Mouse (Mus musculus): Measurements from ENCODE around the gene Rtl10. TPM values are rescaled to one million over a fixed set of nuclear protein-coding genes. Genes with fewer than 3 reads are reported as not detected.

Rtl10 gene
- polyA plus RNA-seq, 1 experiment from 2014 or later, result 1.9 TPM

DNA sequence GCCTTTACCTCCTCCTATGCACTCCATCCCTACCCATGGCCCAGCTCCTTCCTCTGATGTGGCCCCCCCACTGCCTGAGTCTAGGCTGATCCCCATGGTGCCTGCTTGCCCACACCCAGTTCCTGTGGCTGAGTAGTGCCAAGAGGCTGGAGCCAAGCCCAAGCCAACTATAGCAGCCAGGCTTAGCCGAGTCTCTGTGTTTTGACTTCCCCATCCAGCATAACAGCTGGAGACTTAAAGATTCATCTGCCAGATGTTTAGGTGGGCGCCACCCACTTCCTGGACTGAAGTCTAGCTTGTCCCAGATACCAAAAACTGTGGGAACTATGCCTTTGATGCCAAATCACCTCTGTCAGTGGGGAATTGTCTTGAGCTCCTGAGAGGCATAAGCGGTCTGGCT lies 34.4 kb upstream of the Rtl10 start:
- Histone ChIP-seq H3K4me1 (peaks cover 17% of the 10 kb centered on the region), H3K9ac (no peak overlapping the region), H3K4me3 (replicated peaks) (no peak overlapping the region), H3K27ac (no peak overlapping the region), H3K36me3 (replicated peaks) (peaks cover 1% of the 10 kb centered on the region; the same call in 1 of the 2 replicates), H3K27me3 (no peaks in the 10 kb centered on the region), H3K4me2 (no peak overlapping the region), H3K9me3 (no peaks in the 10 kb centered on the region)
- ATAC-seq (ENCODE audit: low FRiP score), result no peak
- 83% methylated on average over 3 of the region's 3 CpGs for WGBS

DNA sequence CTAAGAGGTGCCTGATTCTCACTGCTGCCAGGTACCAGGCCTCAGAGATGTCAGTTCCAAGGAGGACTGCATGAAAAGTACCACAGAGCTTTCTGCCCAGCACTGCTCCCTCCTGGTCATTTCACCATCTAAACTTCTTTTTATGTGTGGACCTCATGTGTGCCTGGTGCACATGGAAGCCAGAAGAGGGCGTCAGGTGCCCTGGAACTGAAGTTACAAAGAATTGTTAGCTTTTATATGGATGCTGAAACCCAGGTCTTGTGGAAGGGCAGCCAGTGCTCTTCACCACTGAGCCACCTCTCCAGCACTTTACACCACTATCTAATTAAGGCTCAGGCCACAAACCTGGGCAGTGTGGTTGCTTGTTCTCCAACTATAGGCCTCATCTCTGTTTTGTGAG lies 27.9 kb upstream of the Rtl10 start:
- no peak for ATAC-seq (ENCODE audit: low FRiP score)
- Histone ChIP-seq H3K9me3 (no peaks in the 10 kb centered on the region), H3K4me3 (replicated peaks) (no peak overlapping the region), H3K27ac (no peak overlapping the region), H3K9ac (no peak overlapping the region), H3K4me2 (no peak overlapping the region), H3K27me3 (no peaks in the 10 kb centered on the region), H3K36me3 (replicated peaks) (peaks cover 10% of the 10 kb centered on the region; the same call in 1 of the 2 replicates), H3K4me1 (peaks cover 10% of the 10 kb centered on the region)
- WGBS, result 31% methylated on average over 1 of the region's 1 CpGs

DNA sequence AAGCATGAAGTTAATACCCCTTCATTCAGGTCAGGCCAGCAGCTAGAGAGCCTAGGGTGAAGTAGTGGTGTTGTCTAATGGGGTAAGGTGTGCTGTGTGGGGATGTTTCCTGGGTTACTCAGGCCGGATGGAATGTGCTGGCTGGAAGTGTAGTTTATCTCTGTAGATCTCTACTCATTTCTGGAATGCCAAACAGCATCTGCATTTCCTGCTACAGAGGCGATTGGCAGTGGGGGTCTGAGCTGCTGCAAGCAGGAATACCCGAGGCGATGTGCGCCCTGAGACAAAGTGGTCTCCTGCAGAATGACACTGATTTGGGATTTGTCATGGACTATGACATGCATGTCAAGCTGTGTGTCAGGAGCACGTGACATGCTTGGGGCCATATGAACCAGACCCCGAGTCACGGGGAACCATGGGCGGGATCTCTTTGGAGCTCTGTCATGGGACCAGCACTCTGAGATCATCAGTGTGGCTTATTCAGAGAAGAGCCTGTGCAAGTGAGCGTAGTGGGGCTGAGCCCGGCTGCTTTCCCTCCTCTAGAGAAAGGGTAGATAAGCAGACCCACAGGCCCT lies 27.2 kb upstream of the Rtl10 start:
- Histone ChIP-seq H3K4me2 (no peak overlapping the region), H3K4me1 (peaks cover 10% of the 10 kb centered on the region), H3K9ac (no peak overlapping the region), H3K27me3 (no peaks in the 10 kb centered on the region), H3K9me3 (no peaks in the 10 kb centered on the region), H3K4me3 (replicated peaks) (no peak overlapping the region), H3K36me3 (replicated peaks) (peaks cover 10% of the 10 kb centered on the region; the same call in 1 of the 2 replicates), H3K27ac (no peak overlapping the region)
- ATAC-seq (ENCODE audit: low FRiP score), result no peak
- 91% methylated on average over 11 of the region's 11 CpGs for WGBS

DNA sequence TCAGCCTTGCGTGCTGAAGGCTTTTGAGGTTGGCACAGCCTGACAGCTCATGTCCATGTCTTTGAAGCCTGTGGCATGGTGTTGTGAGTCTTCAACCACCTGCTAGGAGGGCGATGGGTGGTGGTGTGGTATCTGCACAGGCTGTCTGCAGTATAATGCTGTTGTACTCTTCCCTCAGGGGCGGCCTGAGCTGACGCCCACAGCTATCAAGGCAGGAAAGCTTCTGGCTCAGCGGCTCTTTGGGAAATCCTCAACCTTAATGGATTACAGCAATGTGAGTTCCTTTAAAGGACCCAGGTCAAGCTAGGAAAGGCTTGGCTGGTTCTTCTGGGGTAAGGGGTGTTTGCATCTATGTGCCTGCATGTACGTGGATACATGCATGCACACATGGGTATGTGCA lies 26.7 kb upstream of the Rtl10 start:
- Histone ChIP-seq H3K9me3 (no peaks in the 10 kb centered on the region), H3K27ac (no peak overlapping the region), H3K4me3 (replicated peaks) (no peak overlapping the region), H3K4me2 (no peak overlapping the region), H3K27me3 (no peaks in the 10 kb centered on the region), H3K9ac (no peak overlapping the region), H3K36me3 (replicated peaks) (peaks cover 10% of the 10 kb centered on the region; the same call in 1 of the 2 replicates), H3K4me1 (peaks cover 10% of the 10 kb centered on the region)
- 80% methylated on average over 6 of the region's 6 CpGs for WGBS
- no peak for ATAC-seq (ENCODE audit: low FRiP score)

DNA sequence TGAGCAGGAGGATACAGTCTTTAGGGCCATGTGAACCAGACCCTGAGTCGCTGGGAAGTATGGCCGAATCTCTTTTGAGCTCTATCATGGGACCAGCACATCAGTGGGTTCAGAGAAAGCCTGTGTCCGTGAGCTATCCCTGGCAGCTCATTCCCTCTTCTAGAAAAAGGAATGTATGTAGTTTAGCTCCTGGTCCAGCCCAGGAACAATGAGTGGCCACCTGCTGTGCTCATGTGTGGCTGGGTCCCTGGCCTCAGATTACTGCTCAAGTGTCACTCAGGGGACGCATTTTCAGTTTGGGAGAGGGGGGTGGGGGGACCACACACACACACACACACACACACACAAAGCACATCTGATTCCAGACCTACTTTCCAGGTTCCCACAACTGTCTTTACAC lies 26.3 kb upstream of the Rtl10 start:
- no peak for ATAC-seq (ENCODE audit: low FRiP score)
- Histone ChIP-seq H3K9ac (no peak overlapping the region; the same call in 1 of the 2 replicates), H3K4me2 (no peak overlapping the region), H3K36me3 (replicated peaks) (peaks cover 10% of the 10 kb centered on the region; the same call in 1 of the 2 replicates), H3K27me3 (no peaks in the 10 kb centered on the region), H3K4me1 (peaks cover 10% of the 10 kb centered on the region), H3K27ac (0 out of 2 replicates have a peak overlapping the region, but pooled peaks have one; percentile 5), H3K4me3 (replicated peaks) (no peak overlapping the region), H3K9me3 (no peaks in the 10 kb centered on the region)
- 57% methylated on average over 4 of the region's 4 CpGs for WGBS

DNA sequence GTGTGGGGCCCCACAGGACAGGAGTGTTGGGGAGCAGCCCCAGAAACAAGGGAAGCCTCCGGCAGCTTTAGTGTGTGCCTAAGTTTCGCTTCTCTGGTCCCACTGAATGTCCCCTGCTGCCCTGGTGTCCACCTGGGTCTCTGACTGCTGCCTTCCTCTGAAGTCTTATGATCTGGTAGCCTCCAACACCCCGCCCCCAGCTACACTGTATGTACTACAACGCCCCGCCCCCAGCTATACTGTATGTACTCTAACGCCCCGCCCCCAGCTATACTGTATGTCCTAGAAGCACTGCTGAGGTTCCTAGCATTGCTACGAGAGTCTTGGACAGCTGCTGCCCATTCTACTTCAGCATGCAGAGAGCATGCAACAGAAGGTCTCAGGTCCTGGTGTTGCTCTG lies 25.7 kb upstream of the Rtl10 start:
- no peak overlapping the region for H3K27ac ChIP-seq
- WGBS, result 94% methylated on average over 8 of the region's 8 CpGs
- H3K9me3 ChIP-seq, result no peaks in the 10 kb centered on the region
- H3K27me3 ChIP-seq, result no peaks in the 10 kb centered on the region
- H3K9ac ChIP-seq, result no peak overlapping the region; the same call in 1 of the 2 replicates
- peaks cover 10% of the 10 kb centered on the region for H3K4me1 ChIP-seq
- H3K4me3 ChIP-seq (replicated peaks), result no peak overlapping the region
- peaks cover 10% of the 10 kb centered on the region; the same call in 1 of the 2 replicates for H3K36me3 ChIP-seq (replicated peaks)
- H3K4me2 ChIP-seq, result no peak overlapping the region
- ATAC-seq (ENCODE audit: low FRiP score), result no peak

DNA sequence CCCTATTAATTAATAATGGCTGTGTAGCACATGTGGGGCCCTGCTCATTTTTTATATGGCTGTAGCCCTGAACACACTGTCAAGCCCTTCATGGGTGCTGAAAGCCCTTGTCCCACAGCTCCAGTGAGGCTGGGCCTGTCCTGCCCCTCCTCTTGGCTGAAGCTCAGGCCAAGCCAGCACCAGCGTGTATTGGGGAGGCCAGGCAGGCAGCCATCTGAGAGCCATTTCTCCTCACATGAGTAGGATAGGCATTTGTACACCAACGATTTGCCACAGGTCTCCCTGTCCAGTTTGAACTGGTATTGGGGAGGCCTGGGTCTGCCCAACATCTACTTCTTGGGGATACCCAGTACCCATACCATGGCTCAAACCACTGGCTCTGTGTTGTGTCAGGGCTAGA lies 24.7 kb upstream of the Rtl10 start:
- peaks cover 10% of the 10 kb centered on the region; the same call in 1 of the 2 replicates for H3K36me3 ChIP-seq (replicated peaks)
- 86% methylated on average over 2 of the region's 2 CpGs for WGBS
- ATAC-seq (ENCODE audit: low FRiP score), result no peak

DNA sequence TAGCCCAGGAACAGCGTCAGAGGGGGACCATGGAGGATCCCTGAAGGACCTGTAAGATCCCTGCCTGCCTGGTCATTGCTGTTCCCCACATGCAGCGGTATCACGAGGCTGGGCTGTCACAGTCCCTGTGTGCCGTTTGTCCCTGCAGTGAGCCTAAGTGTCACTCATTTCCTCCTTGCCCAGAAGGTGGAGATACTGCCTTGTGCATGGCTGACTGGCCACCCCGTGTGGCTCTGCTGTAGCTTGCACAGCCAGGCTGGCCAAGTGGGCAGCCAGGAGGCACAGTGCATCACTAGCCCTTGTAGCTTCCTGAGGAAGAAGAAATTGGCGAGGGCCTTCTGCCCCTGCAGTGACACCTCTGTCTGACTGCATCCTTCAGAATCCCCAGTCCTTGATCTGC lies 20.7 kb upstream of the Rtl10 start:
- Histone ChIP-seq H3K36me3 (replicated peaks) (0 out of 2 replicates have a peak, but pooled peaks cover 3% of the 10 kb centered on the region), H3K9ac (no peak overlapping the region), H3K4me1 (peaks cover 6% of the 10 kb centered on the region), H3K4me3 (replicated peaks) (no peak overlapping the region), H3K27me3 (no peaks in the 10 kb centered on the region), H3K4me2 (no peak overlapping the region), H3K9me3 (no peaks in the 10 kb centered on the region), H3K27ac (no peak overlapping the region)
- no peak for ATAC-seq (ENCODE audit: low FRiP score)
- 73% methylated on average over 6 of the region's 6 CpGs for WGBS

More for the DNA sequence above, 24.7 kb upstream of the Rtl10 start:
- no peak overlapping the region for H3K27ac ChIP-seq
- no peak overlapping the region for H3K9ac ChIP-seq
- no peaks in the 10 kb centered on the region for H3K27me3 ChIP-seq
- H3K9me3 ChIP-seq, result no peaks in the 10 kb centered on the region
- no peak overlapping the region for H3K4me3 ChIP-seq (replicated peaks)
- H3K4me2 ChIP-seq, result no peak overlapping the region
- peaks cover 10% of the 10 kb centered on the region for H3K4me1 ChIP-seq

DNA sequence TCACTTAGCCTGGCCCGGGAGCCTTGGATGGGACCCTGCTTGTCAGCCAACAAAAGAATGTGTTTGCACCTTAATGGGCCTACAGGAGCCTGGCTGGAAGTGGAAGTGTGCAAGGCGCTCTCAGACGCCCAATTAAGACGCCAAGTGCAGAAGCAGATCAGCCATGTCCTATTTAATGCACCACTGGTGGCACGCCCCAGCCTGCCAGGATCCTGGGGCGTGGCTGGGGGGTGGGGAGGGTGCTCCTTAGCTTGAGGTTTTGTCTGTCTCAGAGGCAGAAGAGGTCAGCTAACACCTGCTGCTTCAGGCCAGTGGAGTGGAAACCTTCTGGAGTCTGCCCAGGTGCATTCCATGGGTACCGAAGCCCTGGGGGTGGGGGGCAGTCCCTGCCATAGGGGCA lies 19.0 kb upstream of the Rtl10 start:
- H3K4me2 ChIP-seq, result no peak overlapping the region
- H3K27me3 ChIP-seq, result no peaks in the 10 kb centered on the region
- no peaks in the 10 kb centered on the region for H3K9me3 ChIP-seq
- H3K27ac ChIP-seq, result no peak overlapping the region
- ATAC-seq (ENCODE audit: low FRiP score), result no peak
- 25% methylated on average over 7 of the region's 7 CpGs for WGBS
- H3K9ac ChIP-seq, result no peak overlapping the region
- 0 out of 2 replicates have a peak, but pooled peaks cover 3% of the 10 kb centered on the region for H3K36me3 ChIP-seq (replicated peaks)
- no peak overlapping the region for H3K4me3 ChIP-seq (replicated peaks)
- peaks cover 18% of the 10 kb centered on the region for H3K4me1 ChIP-seq

DNA sequence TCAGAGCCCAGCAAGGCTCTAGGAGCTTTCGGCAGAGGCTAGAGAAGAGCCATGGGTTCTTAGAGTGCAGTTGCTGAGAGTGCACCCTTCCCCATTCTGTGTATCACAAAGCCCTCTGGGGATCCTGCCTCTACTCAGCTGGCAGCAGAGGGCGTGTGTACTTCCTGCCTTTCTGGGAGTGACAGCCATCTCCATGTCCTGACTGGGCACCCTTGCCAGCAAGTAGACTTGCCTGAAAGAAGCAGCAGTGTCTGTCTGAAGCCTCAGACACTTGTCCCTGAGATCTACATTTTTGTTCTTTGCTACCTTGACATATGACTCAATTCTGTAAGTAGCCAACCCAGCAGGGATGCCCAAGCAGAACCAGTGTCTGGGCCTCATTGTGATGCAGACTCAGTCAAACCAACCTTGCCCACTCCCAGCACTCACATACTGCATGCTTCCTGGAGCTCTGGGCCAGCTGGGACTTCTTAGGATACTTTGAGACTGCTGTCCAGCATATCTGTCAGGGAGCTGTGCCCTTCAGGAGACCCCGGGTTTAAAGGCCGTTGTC lies 17.7 kb upstream of the Rtl10 start:
- Histone ChIP-seq H3K9ac (no peak overlapping the region), H3K27me3 (no peaks in the 10 kb centered on the region), H3K27ac (no peak overlapping the region), H3K36me3 (replicated peaks) (no peaks in the 10 kb centered on the region), H3K4me2 (no peak overlapping the region), H3K4me3 (replicated peaks) (no peak overlapping the region), H3K9me3 (no peaks in the 10 kb centered on the region), H3K4me1 (peaks cover 25% of the 10 kb centered on the region)
- 62% methylated on average over 4 of the region's 4 CpGs for WGBS
- no peak for ATAC-seq (ENCODE audit: low FRiP score)

DNA sequence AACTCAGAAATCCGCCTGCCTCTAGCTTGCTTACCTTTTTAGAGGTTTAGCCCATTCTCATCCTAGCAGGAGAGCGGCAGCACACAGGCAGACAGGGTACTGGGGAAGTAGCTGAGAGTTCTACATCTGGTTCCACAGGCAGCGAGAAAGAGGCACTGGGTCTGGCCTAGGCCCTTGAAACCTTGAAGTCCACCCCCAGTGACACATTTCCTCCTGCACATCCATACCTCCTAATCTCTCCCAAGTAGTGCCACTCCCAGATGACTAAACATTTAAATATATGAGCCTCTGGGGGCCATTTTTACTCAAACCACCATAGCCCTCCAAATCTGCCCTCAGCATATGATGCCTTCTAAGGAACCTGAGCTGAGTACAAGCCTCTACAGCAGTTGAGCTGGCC lies 16.3 kb upstream of the Rtl10 start:
- H3K36me3 ChIP-seq (replicated peaks), result no peaks in the 10 kb centered on the region
- no peak overlapping the region for H3K4me3 ChIP-seq (replicated peaks)
- no peak for ATAC-seq (ENCODE audit: low FRiP score)
- peaks cover 25% of the 10 kb centered on the region for H3K4me1 ChIP-seq
- no peak overlapping the region for H3K27ac ChIP-seq
- H3K27me3 ChIP-seq, result no peaks in the 10 kb centered on the region
- H3K9me3 ChIP-seq, result no peaks in the 10 kb centered on the region
- no peak overlapping the region for H3K4me2 ChIP-seq
- H3K9ac ChIP-seq, result no peak overlapping the region
- 91% methylated on average over 3 of the region's 3 CpGs for WGBS

DNA sequence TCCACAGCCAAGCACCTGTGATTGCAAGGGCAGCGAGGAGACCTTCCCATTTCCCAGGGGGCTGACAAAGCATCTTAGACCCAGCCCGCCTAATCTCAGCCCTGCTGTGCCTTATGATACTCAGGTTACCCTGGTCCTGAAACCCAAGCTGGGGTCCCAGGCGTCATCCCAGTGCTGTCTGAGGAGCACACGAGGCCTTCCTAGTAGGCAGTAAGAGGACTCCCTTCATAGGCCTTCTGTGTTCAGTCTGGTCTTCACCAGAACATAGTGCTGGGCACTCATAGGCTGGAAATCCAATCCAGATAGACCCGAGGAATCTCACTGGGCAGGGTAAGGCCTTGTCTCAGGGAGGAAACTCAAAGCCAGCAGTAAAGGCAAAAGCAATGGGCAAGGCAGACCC lies 14.9 kb upstream of the Rtl10 start:
- Histone ChIP-seq H3K27me3 (no peaks in the 10 kb centered on the region), H3K36me3 (replicated peaks) (no peaks in the 10 kb centered on the region), H3K4me3 (replicated peaks) (no peak overlapping the region), H3K27ac (0 out of 2 replicates have a peak overlapping the region, but pooled peaks have one; percentile 36), H3K9me3 (no peaks in the 10 kb centered on the region), H3K9ac (peak overlapping the region; percentile 1; the same call in 1 of the 2 replicates), H3K4me1 (peaks cover 25% of the 10 kb centered on the region), H3K4me2 (no peak overlapping the region)
- ATAC-seq (ENCODE audit: low FRiP score), result no peak
- 56% methylated on average over 5 of the region's 5 CpGs for WGBS

DNA sequence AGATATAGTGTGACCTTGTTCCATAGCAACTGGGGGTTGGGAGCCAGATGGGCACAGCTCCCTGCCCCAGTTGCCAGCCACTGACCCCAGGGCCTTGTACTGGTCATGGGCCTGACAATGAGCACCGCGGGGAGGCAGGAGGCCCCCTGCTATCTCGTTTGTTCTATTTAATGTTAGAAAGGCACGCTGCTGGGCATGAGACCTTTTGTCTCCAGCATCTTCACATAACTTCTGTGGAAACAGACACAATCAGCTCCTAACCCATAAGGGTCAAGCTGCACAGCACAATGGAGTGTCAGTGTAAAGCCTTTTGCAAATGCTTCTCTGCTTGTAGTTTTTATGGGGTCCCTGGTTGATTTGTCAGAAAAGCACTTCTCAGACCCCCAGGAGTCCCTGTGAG lies 14.3 kb upstream of the Rtl10 start:
- Histone ChIP-seq H3K9ac (no peak overlapping the region), H3K27me3 (no peaks in the 10 kb centered on the region), H3K9me3 (no peaks in the 10 kb centered on the region), H3K4me2 (no peak overlapping the region), H3K4me3 (replicated peaks) (no peak overlapping the region), H3K36me3 (replicated peaks) (no peaks in the 10 kb centered on the region), H3K4me1 (peaks cover 22% of the 10 kb centered on the region), H3K27ac (0 out of 2 replicates have a peak overlapping the region, but pooled peaks have one; percentile 6)
- WGBS, result 5% methylated on average over 4 of the region's 4 CpGs
- no peak for ATAC-seq (ENCODE audit: low FRiP score)
